Mouse (Mus musculus) kidney, adult 2 months (tissue): ENCODE data around the gene Lmntd1.

Source experiments
- CTCF ChIP-seq: fragments of 200-500 bp; conservative IDR thresholded peaks from 2 replicates; pipeline ENCODE4 v1.5.1; 2011; ENCODE audit warnings: low read depth, mild to moderate bottlenecking, control low read depth, low read length, moderate library complexity, mixed read lengths; ENCODE audit not compliant: insufficient read depth, insufficient read length
- POLR2A ChIP-seq: fragments of 200-500 bp; IDR thresholded peaks from one replicate; pipeline ENCODE4 v1.6.1; 2011; ENCODE audit warnings: low read depth, low read length, control low read depth

- peak; percentile 61; the same call in 1 of the 2 replicates for TF ChIP-seq CTCF
- TF ChIP-seq POLR2A, result no peak
Measured at GRCm38 (mm10) chr6:145442786-145443185, 171.3 kb downstream of the Lmntd1 start.
